Mouse (Mus musculus): ENCODE measurements at regions not wholly inside any gene's neighbourhood (a gene's known extent, or its start where the extent isn't known, plus 50 kb on each side); places are given as distances from the start of the nearest gene placed in this dataset.

DNA sequence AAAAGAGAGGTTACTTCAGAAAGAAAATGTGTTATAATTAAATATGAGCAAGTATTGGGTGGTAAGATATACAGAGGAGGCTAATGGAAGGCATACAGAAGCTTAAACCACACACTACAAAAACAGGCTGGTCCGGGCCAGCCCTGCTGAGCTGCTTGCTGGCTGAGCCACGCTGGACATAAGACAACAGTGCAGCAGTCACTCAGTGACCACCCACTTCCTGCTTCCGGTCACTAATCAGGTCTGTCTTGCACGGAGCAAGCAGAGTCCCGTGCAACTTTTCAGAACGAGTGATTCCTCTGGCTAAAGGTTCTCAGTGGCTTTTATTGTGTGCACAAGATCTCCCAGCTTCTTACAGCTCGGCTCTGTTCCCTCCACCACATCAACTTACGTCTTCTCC lies 220.1 kb downstream of the Efnb2 start:
- TF ChIP-seq CTCF (IDR thresholded peaks at IDR 0.05; ENCODE audit: control insufficient read depth, insufficient read depth, insufficient read length) (no peak), USF1 (IDR thresholded peaks at IDR 0.05; ENCODE audit: low read depth) (no peak), MAX (IDR thresholded peaks at IDR 0.05) (no peak), MYOD1 (IDR thresholded peaks at IDR 0.05; ENCODE audit: control insufficient read depth, insufficient read length, low read depth) (no peak)

All from C2C12 (cell line).